Mouse (Mus musculus) kidney, postnatal 25 days (tissue): ENCODE data around the gene Napb.

Experiments used
- DNase-seq, 2 experiments: peaks; one replicate each; pipeline ENCODE4 v3.0.0; 2021; ENCODE audit warnings: mixed read lengths in 2 of 2

Napb gene

DNA sequence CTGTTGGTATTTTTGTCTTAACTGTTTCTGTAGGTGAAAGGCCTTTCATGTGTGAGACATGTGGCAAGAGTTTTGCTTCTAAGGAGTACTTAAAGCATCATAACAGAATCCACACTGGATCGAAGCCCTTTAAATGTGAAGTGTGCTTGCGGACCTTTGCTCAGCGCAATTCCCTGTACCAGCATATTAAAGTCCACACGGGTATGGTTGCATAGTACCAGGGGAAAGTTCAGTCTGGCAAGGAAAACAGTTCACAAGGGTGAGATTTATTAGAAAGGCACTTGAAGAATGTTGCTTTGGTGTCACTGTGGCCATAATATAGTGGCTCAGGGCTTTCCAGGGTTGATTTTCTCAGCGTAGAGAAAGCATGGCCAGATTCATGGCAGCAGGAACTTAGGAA, 44.3 kb downstream of the Napb start:
- DNase-seq, result peak; percentile 49 to 52

DNA sequence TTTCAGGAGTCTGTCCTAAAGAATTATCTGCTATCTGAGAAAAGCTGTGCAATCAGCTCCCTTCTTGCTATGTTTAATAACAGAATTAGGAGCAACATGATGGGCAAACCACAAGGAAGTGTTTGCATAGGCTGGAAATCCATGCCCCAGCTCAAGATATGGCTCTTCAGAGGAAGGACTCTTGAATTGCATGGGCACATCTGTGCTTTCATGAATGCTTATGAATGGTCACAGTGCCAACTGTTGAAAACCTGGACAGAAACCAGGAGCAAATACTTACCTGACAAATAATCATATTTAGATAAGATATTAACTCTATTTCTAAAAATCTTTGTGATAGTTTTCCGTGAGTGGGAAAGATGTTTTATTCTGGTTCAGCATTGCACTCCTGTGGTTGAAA, 45.4 kb downstream of the Napb start:
- no peak for DNase-seq

DNA sequence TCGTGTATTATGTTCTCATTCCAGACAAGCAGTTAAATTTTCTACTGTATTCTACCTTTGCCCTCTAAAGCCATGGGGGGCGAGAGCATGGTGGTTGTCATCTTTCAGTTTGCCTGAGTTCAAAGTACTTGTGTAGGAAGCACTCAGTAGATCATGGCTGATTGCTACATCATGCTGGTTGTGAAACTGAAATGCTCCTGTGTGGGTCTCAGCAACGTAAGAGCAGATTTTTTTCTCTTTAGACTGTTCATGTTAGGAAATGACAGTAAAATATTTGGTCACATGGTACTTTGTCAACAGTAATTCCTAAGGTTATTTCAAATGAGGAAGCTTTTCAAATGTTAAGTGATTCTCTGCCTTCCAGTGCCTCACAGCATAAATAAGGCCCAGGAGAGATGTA, 46.6 kb downstream of the Napb start:
- no peak for DNase-seq

DNA sequence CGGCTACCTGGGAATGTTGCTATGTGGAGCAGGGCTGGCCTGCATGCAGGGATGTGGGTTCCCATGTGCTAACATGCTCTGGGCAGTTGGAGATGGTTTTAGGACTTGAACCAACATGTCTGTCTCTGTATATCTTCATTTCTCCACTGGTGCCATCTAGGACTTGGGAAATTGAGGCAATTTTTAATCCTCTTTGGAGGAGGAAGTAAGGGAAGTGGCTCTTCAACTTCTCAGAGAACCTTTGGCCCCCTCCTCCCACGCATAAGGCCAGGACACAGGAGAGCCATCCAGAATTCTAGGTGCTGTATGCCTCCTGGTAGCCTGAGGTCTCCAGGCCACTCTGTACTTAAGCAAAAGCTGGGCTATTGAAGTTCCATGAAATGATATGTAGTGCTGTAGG, 47.3 kb downstream of the Napb start:
- DNase-seq, result no peak

DNA sequence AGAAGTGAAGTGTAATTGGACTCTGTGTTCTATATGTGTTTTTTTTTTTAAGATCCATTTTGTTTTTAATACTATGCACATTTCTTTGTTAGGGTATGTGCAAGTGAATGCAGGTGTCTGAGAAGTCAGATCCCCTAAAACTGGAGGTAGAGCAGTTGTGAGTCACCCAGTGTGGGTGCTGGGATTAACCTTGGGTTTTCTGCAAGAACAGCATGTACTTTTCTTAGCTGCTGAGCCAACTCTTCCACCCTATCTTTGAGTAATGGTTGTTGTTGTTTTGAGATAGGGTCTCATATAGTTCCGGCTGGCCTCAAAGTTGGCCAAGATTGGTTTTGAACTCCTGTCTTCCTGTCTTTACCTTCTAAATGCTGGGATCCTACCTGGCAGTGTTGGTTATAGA, 49.2 kb downstream of the Napb start:
- no peak for DNase-seq

DNA sequence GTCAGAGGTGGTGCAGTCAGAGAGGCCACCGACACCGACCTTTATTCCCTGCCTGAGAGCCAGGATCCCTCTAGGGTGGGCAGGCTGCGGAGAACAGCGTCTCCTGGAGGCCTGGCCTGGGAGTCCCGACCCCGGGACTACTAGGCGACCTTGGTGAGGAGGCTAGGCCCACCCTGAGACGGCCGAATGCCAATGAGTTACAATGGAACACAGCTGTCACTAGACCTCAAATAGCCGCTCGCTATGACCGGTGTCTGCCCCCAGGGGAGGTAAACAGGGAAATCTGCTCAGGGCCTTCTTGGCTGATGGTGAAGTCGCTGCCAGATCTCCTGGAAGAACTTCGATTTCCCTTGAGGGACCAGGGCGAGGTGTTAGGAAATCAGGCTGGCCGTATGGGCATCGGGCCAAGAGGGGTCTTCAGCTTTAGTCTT, 50.8 kb downstream of the Napb start:
- peak; percentile 34 to 74 for DNase-seq

DNA sequence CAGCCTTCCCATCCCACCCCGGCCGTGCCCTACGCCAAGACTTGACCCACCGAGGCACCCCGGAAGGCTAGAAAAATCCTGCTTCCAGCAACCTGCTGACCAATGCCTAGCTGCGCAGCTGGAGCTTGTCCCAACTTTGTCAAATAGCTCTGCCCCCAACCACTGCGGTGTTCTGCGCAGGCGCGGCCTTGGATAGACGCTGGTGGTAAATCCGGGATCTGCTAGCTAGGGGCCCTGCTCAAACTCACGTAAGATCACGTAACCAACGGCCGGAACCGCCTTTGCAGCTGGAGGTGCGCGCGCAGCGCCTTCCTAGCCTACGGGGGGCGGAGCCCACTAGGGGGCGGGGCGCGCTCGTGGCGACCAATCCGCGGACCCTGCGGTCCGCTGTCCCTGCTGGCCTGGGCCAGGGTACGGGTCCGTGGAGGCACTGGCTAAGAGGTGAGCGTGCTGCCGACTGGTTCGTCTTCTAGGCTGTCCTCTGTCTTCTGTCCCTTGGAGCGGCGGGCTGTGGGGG, 51.4 kb downstream of the Napb start, which contains the start of gene Gzf1:
TSS of gene Gzf1 (plus strand) at position 249 of the 517 bp plus-strand sequence.
- peak; percentile 100 for DNase-seq

DNA sequence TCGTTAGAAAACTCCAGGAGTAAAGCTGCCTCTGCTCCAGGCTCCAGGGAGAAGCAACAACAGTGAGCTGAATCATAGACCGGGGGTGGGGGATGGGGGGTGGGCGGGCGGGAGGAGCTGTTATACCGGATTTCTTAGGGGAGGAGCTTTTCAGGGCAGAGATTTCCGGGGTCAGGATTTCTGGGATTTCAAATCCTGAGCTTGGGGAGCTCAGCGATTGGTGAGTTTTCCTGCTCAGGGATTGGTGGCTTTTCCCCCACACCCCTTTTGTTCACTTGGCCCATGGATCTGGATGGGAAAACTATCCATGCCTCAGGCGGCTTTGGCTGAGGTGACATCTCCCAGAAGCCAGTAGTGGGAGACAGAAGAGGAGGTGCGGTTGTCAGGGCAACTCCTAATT, 52.9 kb downstream of the Napb start:
- peak; percentile 68 to 89 for DNase-seq

DNA sequence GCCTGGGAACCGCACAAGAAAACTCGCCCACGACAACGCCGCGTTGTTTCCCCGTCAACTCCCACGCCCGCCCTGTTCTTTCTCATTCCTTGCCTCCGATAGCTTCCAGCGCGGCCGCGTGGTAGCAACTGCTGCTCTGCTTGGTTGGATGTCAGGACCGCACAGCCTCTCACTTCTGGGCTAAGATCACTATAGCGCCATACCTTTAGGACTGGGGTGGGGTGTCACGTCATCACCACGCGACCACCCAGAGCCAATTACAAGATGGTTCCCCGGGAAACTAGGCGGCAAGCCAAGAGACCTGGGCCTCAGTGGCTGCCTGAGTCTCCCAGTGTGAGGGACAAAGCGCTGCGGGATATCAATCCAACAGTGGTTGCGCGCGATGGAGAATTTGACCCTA, 54.5 kb downstream of the Napb start:
- DNase-seq, result peak; percentile 70 to 82

DNA sequence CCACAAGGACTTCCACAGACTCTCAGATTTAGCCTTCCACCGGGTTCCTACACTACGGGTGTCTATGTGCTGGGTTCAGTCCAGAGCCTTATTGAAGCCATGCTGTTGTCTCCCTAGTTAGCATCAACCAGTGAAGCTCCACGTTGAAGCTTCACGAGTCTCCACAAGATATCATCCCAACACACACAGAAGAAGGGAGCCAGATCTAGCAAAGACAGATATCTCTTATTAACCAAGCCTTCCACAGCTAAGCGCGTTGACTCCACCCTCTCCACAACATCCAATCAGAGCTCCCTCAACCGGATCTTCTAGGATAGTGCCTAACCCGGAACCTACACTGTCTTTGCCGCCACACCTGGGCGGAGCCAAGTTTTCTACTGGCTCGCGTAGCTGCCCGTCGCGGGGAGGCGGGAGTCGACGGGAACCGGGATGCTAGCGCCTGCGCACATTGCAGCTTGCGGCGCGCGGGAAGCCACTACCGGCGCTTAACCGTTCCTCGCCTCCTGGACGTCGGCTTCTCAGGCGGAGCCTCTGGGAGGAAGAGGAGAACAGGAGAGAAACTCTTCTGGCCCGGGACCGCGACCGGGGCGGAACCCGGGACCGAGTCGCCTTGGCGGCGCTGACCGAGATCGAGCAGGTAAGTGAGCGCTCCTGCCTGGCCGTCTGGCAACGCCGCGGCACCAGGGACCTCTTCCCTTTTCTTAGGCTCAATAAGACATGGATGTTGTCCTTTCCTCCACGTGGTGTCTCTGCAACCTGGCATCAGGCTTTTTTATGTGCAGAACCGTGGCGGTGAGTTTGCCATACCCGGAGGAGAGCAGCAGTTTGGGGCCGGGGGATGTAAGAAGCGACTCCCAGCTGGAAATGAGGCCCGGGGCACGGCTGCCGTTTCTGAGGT, 59.8 kb downstream of the Napb start, which contains the start of gene Nxt1:
TSS of gene Nxt1 (plus strand) at position 403 of the 898 bp plus-strand sequence.
- DNase-seq, result peak; percentile 99

DNA sequence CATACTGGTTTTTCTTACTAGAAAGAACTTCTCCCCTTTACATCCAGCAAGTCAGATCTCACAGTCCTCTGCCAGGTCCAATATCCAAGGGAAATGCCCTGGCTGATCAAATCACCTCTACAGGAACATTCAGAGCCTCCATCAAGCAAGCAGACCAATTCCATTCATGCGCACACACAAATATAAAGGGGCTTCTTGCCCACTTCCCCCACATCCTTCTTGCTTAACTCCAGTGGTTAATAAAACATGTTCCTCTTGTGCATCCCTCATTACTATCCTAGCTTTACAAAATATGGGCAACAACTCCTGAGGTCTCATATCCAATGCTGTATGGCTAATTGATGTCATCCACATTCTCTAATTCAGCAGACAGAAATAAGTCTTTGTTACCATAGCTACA, 68.8 kb downstream of the Napb start:
- no peak for DNase-seq

DNA sequence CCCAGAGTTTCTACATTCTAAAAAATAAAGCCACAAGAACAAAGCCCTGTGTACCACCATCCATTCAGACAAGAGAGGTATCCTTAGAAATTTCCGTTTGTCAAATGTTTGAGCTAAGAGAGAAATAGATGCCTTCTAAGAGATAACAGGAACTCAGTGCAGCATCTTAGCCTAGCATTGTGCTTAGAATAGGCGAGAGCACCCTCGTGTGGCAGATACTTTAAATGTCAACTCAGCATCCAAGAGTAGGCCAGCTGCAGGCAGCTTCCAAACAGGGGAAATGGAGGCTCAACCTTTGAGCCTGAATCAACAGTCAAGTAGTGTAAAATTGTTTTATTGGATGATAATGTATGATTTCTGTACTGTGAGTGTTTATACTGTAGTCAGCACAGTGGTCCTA, 77.3 kb downstream of the Napb start:
- peak; percentile 55 to 83 for DNase-seq

DNA sequence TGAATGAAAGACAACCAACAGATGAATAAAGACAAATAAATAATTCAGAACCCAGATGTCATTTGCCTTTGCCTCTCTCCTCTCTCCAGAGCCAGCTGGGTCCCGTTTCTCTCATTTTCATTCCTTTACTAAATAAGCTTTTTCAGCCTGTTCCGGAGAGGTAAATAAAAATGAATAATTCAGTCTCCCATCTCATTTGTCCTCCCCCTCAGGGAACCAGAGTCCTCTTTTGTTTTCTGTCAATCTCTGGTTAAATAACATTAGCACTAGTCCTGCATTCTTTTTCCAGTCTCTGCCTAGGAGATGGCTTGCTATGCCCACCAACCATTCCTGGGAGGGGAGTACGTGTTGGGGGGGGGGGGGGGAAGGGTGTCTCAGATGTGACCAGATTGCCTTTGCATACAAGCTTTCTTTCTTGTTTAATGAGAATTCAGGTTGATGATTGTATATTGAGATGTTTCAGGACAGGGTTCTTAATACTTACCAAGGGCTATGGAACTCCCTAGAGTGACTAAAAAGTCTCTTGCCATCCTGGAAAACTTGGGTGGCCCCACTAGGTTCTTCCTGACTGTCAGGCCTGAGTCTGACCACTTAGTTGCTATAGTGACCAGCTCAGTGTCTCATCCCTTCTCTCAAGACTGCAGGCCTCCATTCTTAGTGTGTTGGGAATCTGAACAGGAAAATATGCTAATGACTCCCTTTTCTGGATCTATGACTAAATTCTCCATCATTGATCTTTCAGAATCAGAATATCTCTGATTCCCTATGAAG, 81.5 kb downstream of the Napb start:
- no peak for DNase-seq

DNA sequence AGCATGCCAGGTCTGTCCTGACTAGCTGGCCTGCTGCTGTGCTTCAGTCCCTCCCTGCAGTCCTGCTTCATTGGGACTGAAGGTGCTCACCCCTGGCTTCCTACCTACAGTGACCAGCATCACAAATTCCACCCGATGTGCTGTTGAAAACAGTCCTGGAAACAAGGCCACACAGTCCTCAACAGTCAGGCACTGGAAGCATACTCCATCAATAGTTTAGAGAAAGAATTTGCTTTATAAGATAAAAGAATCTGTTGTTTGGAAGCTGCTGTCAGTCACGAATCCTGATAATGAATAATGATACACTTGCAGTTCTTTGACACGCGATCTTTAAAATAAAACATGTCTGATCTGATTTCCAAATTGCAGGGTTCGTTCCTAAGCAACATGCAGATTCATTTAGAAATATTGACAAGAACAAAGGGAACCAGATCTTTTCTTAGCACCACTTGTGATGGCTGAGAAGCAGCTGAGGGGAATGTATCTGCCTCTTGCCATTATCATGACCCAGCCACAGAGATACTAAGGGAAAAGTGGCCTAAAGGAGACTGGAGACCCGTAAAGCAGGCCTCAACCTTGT, 87.8 kb downstream of the Napb start:
- DNase-seq, result no peak
